Mouse (Mus musculus) 416B (cell line): ENCODE measurements around the gene Ttc39a.

Source experiments
- DNase-seq: peaks from one replicate; pipeline ENCODE4 v3.0.0; 2011; ENCODE audit warnings: low read depth

Gene Ttc39a

GRCm38 (mm10) chr4:109460421-109461179 lies 54.2 kb downstream of the Ttc39a start:
- no peak for DNase-seq

GRCm38 (mm10) chr4:109463892-109464291 lies 57.5 kb downstream of the Ttc39a start:
- DNase-seq, result no peak

GRCm38 (mm10) chr4:109467687-109468086 lies 61.3 kb downstream of the Ttc39a start:
- DNase-seq, result no peak

GRCm38 (mm10) chr4:109471606-109472005 lies 65.2 kb downstream of the Ttc39a start:
- peak; percentile 56 for DNase-seq

GRCm38 (mm10) chr4:109472566-109472965 lies 66.1 kb downstream of the Ttc39a start:
- DNase-seq, result no peak

GRCm38 (mm10) chr4:109475078-109475477 lies 68.7 kb downstream of the Ttc39a start:
- DNase-seq, result no peak

GRCm38 (mm10) chr4:109475577-109476553 lies 69.4 kb downstream of the Ttc39a start:
- DNase-seq, result peak; percentile 57

- DNase-seq, result peak; percentile 81
Measured at GRCm38 (mm10) chr4:109476554-109477014, 70.2 kb downstream of the Ttc39a start.

GRCm38 (mm10) chr4:109477454-109477853 lies 71.0 kb downstream of the Ttc39a start:
- no peak for DNase-seq

GRCm38 (mm10) chr4:109481424-109481823 lies 75.0 kb downstream of the Ttc39a start:
- peak; percentile 84 for DNase-seq

- DNase-seq, result no peak
Measured at GRCm38 (mm10) chr4:109482701-109483100, 76.3 kb downstream of the Ttc39a start.

- DNase-seq, result peak; percentile 83
Measured at GRCm38 (mm10) chr4:109484621-109485020, 78.2 kb downstream of the Ttc39a start, which contains the start of gene Rnf11. TSS of gene Rnf11 (minus strand) at chr4:109484728.

GRCm38 (mm10) chr4:109488812-109489211 lies 82.4 kb downstream of the Ttc39a start:
- DNase-seq, result no peak

GRCm38 (mm10) chr4:109493581-109493980 lies 87.2 kb downstream of the Ttc39a start:
- DNase-seq, result no peak
